7 mouse cellular contexts compared by ENCODE assay signal in genomic region chr7:83892333-83892669, GRCm38 (mm10). TPM values are rescaled to one million over a fixed set of nuclear protein-coding genes. Genes with fewer than 3 reads are reported as not detected.
A peak's percentile ranks its signal among the peaks of the same experiment; 100 is the strongest.
DNase-seq lines count a peak whose midpoint lies in the region; ATAC-seq lines count a peak whose summit lies in the region.

No protein-coding gene starts in this region.

- WGBS in lung, embryonic 16.5 days = under 1% methylated on average over 21 of the region's 21 CpGs
- 0% methylated on average over 21 of the region's 21 CpGs for WGBS in limb, embryonic 15.5 days
- 0% methylated on average over 20 of the region's 21 CpGs for WGBS in stomach, embryonic 15.5 days

- no peaks in the 10 kb centered on the region for H3K9me3 ChIP-seq in lung, embryonic 16.5 days (ENCODE audit: control insufficient read depth, low read length)
- no peaks in the 10 kb centered on the region for H3K9me3 ChIP-seq in limb, embryonic 15.5 days
- H3K9me3 ChIP-seq in stomach, embryonic 15.5 days = no peaks in the 10 kb centered on the region

- no peak for DNase-seq in lung, postnatal 14 days
- DNase-seq in right cerebral cortex, postnatal 36 days (ENCODE audit: low spot score in 2 of 2) = no peak
- no peak for DNase-seq in adrenal gland, postnatal 25 days

- H3K9ac ChIP-seq in lung, embryonic 16.5 days (ENCODE audit: low read length) = peak overlapping the region; percentile 81
- H3K9ac ChIP-seq in limb, embryonic 15.5 days = peak overlapping the region; percentile 63
- H3K9ac ChIP-seq in stomach, embryonic 15.5 days = peak overlapping the region; percentile 49; the same call in 1 of the 2 replicates

- peak overlapping the region; percentile 92 for H3K27ac ChIP-seq in lung, embryonic 16.5 days (ENCODE audit: low read length)
- peak overlapping the region; percentile 92 for H3K27ac ChIP-seq in limb, embryonic 15.5 days
- peak overlapping the region; percentile 91 for H3K27ac ChIP-seq in stomach, embryonic 15.5 days

- peak overlapping the region; percentile 74 for H3K4me3 ChIP-seq in lung, embryonic 16.5 days (ENCODE audit: low read length)
- H3K4me3 ChIP-seq in limb, embryonic 15.5 days = peak overlapping the region; percentile 80
- H3K4me3 ChIP-seq in stomach, embryonic 15.5 days (replicated peaks) = peak overlapping the region; percentile 73

- H3K4me2 ChIP-seq in lung, embryonic 16.5 days (ENCODE audit: low read depth, low read length) = peak overlapping the region; percentile 59
- H3K4me2 ChIP-seq in limb, embryonic 15.5 days = peak overlapping the region; percentile 70
- H3K4me2 ChIP-seq in stomach, embryonic 15.5 days = peak overlapping the region; percentile 70

- ATAC-seq in lung, embryonic 16.5 days (ENCODE audit: low read depth) = peak; percentile 4; the same call in 1 of the 2 replicates
- peak; percentile 5; the same call in 1 of the 2 replicates for ATAC-seq in erythroblast, adult 5-6 weeks (replicated peaks; ENCODE audit: low FRiP score, poor library complexity, severe bottlenecking)
- ATAC-seq in limb, embryonic 15.5 days (ENCODE audit: insufficient number of reproducible peaks, low FRiP score, low TSS enrichment, low read depth) = no peak; the same call in 1 of the 2 replicates
- ATAC-seq in stomach, embryonic 15.5 days (ENCODE audit: insufficient read depth, low FRiP score, low read depth) = no peak

- H3K4me1 ChIP-seq in lung, embryonic 16.5 days (replicated peaks; ENCODE audit: control insufficient read depth, insufficient read depth, low read length) = peaks cover 19% of the 10 kb centered on the region
- peaks cover 19% of the 10 kb centered on the region for H3K4me1 ChIP-seq in limb, embryonic 15.5 days
- 0 out of 2 replicates have a peak, but pooled peaks cover 11% of the 10 kb centered on the region for H3K4me1 ChIP-seq in stomach, embryonic 15.5 days

- H3K27me3 ChIP-seq in lung, embryonic 16.5 days (ENCODE audit: control insufficient read depth, insufficient read depth, low read depth, low read length) = no peaks in the 10 kb centered on the region
- H3K27me3 ChIP-seq in limb, embryonic 15.5 days = no peaks in the 10 kb centered on the region
- H3K27me3 ChIP-seq in stomach, embryonic 15.5 days (replicated peaks) = no peaks in the 10 kb centered on the region

- peaks cover 12% of the 10 kb centered on the region for H3K36me3 ChIP-seq in lung, embryonic 16.5 days (ENCODE audit: control insufficient read depth, insufficient read depth, low read length)
- peaks cover 14% of the 10 kb centered on the region for H3K36me3 ChIP-seq in limb, embryonic 15.5 days
- H3K36me3 ChIP-seq in stomach, embryonic 15.5 days = peaks cover 11% of the 10 kb centered on the region

RNA-seq across cellular contexts. Expression of gene Mesd, which starts 8.0 kb away (rescaled TPM):
- polyA plus RNA-seq in lung, embryonic 16.5 days (2015; fragmentation: Nextera tagmentation; extraction: Ambion mirVana) = 118 and 132 TPM in 2 replicates
- 22.2 and 27.1 TPM in 2 replicates for total RNA-seq in erythroblast, adult 5-6 weeks (2015; ENCODE audit: low replicate concordance)
- 28.9 and 35.9 TPM in 2 replicates for total RNA-seq in erythroblast, adult 5-6 weeks (2017; ENCODE audit: low replicate concordance)
- polyA plus RNA-seq in limb, embryonic 15.5 days (2015; fragmentation: Nextera tagmentation; extraction: Ambion mirVana) = 84.9 and 90.8 TPM in 2 replicates
- polyA plus RNA-seq in stomach, embryonic 15.5 days (2015; fragmentation: Nextera tagmentation; extraction: Ambion mirVana) = 107 and 123 TPM in 2 replicates
- total RNA-seq in adrenal gland, postnatal 25 days (2021) = 80.6 and 96.9 TPM in 2 replicates

RNA-seq across cellular contexts. Expression of gene Tlnrd1, which starts 8.2 kb away (rescaled TPM):
- polyA plus RNA-seq in lung, embryonic 16.5 days (2015; fragmentation: Nextera tagmentation; extraction: Ambion mirVana) = 10.4 and 10.5 TPM in 2 replicates
- total RNA-seq in erythroblast, adult 5-6 weeks (2015; ENCODE audit: low replicate concordance) = 6.7 and 8.8 TPM in 2 replicates
- 8.3 and 12.4 TPM in 2 replicates for total RNA-seq in erythroblast, adult 5-6 weeks (2017; ENCODE audit: low replicate concordance)
- 8.9 and 9.7 TPM in 2 replicates for polyA plus RNA-seq in limb, embryonic 15.5 days (2015; fragmentation: Nextera tagmentation; extraction: Ambion mirVana)
- polyA plus RNA-seq in stomach, embryonic 15.5 days (2015; fragmentation: Nextera tagmentation; extraction: Ambion mirVana) = 14.2 and 14.3 TPM in 2 replicates
- total RNA-seq in adrenal gland, postnatal 25 days (2021) = 16.7 and 17.4 TPM in 2 replicates

Comparison
In these comparisons a context has a peak if more than half of its experiments do, and no peak if none do; other contexts are left out.
1. ATAC-seq: peak in lung, embryonic 16.5 days (single experiment) and erythroblast, adult 5-6 weeks (single experiment); none in limb, embryonic 15.5 days (single experiment) and stomach, embryonic 15.5 days (single experiment).
2. Peak in every context shown above with its lines, with median percentiles within 50 percentile points of each other: H3K27ac ChIP-seq, H3K4me2 ChIP-seq, H3K4me3 ChIP-seq and H3K9ac ChIP-seq.